Mouse (Mus musculus) c-Kit-positive CD71-negative TER-119-negative erythroid progenitor cells, embryonic 14.5 days (primary cell): Measurements from ENCODE around the gene Inpp5a.
"Not testable (repeated sequence)": the region's sequence is repeated elsewhere in the genome, so short reads cannot be mapped to it uniquely, and the experiment has no call there.

ENCODE experiments used
- DNase-seq: peaks from one replicate; pipeline ENCODE4 v3.0.0-alpha.2; 2013; ENCODE audit warnings: low read depth

The Inpp5a gene

GRCm38 (mm10) chr7:139399977-139400685, 11.2 kb downstream of the Inpp5a start:
- no peak for DNase-seq

DNA sequence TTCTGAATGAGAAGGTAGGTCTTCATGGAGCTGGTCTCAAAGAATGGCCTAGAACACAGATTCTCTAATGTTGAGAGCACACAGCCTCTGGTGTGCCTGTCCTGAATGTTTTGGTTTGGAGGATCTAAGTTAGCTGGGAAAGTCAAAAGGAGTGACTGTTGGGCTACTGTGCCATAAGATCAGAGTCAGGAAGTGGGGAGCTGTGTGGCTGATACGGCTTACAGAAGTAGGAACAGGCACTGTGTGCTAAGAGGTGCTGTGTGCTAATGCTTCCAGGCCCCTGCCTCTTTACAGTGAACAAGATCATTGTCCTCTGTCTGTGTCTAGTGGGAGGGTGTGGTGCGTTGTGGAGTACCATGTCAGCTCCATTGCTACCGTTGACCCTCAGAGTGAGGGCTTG, 12.0 kb downstream of the Inpp5a start:
- DNase-seq = no peak

- DNase-seq = no peak
These were observed 12.9 kb downstream of the Inpp5a start for GRCm38 (mm10) chr7:139401791-139402190.

DNA sequence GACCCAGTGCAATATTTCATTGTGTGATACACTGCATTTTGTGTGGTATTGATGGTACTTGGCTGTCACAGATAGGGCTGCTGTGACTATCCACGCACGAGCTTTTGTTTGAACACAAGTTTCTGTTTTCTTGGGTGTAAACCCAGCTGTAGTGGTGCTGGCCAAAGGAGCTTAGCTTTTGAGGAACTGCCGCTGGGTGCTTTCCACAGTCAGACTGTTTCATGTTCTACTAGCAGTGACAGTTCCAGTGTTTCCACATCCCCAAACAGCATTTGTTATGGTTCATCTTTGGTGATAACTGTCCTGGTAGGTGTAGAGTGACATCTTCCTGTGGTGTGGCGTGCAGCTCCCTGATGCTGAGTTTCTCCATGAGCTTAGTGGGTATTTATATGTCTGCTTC, 13.8 kb downstream of the Inpp5a start:
- no peak for DNase-seq

GRCm38 (mm10) chr7:139406581-139406980, 17.7 kb downstream of the Inpp5a start:
- no peak for DNase-seq

- no peak for DNase-seq
These were observed 19.1 kb downstream of the Inpp5a start for GRCm38 (mm10) chr7:139407966-139408365.

GRCm38 (mm10) chr7:139409903-139410302, 21.0 kb downstream of the Inpp5a start:
- DNase-seq = no peak

DNA sequence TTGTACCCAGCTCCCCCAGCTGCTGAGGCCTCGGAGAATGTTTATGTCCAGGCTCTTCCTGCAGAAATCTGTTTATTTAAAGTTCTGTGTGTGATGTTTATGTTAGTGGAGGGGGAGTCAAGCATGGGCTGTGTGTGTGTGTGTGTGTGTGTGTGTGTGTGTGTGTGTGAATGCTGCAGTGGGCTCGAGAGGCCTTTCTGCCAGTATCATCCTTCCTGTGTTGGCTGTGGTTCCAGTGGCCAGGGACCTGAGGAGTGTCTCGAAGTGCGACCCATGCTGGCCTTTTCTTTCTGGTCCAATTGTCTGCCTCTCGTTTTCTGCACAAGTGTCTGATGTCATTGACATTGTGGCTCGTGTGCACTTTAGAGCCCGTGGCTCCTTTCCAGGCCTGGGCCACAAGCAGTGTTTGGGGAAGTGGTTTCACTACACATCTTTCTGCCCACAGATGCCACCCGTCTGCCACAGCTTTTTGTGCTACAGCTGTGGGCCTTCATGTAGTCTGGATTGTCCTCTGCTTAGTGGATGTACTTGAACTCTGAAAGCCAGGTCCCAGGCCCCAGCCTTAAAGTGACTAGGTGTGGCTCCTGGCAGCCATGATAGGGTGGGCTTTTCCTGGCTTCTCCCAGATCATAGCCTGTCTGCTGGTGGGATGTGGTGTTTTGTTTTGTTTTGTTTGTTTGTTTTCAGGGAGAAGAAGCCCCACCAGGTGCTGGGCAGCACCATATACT, 23.5 kb downstream of the Inpp5a start:
- DNase-seq = no peak

DNA sequence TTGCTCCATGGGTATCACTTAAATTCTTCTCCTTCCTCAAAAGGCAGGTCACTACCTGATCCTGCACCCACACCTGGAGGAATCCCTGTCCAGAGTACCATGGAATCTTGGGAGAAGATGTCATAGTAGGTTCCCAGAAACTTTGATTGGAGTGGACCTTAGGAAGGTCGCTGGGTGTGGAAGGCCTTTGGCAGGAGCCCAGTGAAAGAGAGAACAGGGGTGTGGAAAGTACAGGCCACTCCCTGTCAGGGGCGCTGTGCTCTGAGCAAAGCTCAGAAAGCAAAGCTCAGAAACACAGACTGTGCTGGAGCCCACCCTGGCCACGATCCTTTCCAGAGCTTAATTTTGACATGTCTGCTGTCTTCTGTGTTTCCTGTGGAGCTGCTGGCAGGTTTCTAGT, 24.5 kb downstream of the Inpp5a start:
- DNase-seq = no peak

DNA sequence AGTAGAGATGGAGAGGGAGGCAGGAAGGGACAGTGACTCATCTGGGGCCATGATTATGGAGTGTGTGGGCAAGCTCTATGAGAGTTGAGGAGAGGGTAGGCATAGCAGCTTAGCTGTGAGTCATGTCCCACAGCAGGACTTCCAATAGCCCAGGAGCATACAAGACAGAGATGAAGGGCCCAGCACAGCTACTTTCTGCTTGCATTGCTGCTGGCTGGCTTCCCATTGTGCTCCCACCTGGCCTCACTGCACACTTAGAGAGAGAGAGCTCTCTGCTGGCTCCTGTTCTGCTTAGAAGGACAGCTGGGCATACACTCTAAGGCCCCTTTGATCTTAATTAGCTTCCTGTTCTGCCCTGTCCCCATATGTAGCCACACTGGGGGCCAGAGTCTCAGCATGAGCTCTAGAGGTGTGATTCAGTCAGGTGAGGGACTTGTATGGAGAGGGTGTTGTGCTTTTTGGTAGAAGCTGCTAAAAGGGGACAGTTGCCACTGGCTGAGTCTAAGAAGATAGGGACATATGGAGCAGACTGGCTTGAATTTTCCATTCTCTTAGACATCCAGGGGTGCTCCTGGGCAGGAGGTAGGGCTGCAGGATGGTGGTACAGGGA, 26.8 kb downstream of the Inpp5a start:
- DNase-seq = no peak

DNA sequence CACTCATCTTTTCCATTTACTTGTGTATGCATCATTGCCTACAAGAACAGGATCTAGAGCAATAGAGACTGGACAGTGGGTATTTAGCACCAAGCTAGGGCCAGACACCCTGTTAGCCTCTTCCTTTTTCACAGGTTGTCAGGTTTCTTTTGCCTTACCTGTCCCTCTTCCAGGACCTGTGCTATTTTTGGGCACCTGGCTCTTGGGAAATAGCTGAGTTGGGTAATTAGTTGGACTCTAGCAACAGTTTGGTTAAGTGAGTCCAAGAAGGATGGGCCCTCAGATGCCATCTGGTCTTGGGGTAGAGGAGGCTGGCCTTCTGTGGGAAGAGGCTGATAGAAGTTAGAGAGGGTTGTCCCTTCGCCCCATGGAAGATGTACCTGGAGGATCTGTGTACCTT, 29.5 kb downstream of the Inpp5a start:
- DNase-seq = no peak

DNA sequence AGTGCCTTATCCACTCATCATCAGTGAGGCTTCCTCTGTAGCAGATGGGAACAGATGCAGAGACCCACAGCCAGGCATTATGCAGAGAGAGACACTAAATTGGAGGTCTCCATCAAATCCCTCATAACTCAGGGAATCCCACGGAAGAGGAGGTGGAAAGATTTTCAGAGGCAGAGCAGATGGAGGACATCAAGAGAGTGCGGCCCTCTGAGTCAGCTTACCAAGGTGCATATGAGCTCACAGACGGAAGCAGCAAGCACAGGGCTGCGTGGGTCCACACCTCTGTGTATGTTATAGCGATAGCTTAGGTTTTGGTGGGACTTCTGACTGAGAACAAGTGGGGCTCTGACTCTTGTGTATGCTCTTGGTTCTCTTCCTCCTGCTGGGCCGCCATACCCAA, 33.9 kb downstream of the Inpp5a start:
- DNase-seq = no peak

DNA sequence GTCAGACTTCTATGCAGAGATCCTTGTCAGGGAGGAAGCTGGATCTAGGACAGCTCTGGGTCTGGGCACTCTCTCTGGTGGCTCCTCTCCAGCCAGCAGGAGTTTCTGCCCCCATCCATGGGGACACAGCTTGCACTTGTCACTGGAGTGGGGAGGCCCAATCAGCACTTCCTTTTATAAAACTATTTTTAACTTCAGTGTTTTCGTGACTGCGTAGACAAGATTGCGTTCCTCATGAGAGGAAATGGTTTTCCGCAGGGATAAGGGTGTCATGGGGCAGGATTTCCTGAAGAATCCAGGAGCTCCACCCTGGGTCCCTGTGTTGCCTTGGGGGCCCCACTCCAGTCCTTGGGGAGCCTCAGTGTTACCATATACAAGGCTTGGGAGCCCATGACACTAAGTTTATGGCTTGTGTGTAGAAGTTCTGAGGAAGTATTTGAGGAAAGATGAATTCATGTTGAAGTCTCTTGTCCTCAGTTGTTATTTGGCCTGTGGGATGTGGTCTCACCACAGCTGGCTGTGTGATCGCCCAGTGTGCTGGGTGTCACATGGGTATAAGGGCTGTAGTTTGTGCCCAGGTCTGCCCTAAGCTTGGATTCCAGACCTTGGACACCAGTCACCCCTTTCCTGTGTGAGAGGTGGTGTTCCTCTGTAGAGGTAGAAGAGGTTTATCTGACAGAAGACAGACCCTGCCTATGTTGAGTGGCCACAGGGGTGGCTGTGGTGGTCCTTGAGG, 45.4 kb downstream of the Inpp5a start:
- no peak for DNase-seq

GRCm38 (mm10) chr7:139434931-139435330, 46.0 kb downstream of the Inpp5a start:
- DNase-seq = not testable (repeated sequence)

- no peak for DNase-seq
These were observed 46.8 kb downstream of the Inpp5a start for GRCm38 (mm10) chr7:139435749-139436148.

GRCm38 (mm10) chr7:139436951-139437350, 48.0 kb downstream of the Inpp5a start:
- DNase-seq = no peak

- no peak for DNase-seq
These were observed 48.6 kb downstream of the Inpp5a start for GRCm38 (mm10) chr7:139437471-139437870.

DNA sequence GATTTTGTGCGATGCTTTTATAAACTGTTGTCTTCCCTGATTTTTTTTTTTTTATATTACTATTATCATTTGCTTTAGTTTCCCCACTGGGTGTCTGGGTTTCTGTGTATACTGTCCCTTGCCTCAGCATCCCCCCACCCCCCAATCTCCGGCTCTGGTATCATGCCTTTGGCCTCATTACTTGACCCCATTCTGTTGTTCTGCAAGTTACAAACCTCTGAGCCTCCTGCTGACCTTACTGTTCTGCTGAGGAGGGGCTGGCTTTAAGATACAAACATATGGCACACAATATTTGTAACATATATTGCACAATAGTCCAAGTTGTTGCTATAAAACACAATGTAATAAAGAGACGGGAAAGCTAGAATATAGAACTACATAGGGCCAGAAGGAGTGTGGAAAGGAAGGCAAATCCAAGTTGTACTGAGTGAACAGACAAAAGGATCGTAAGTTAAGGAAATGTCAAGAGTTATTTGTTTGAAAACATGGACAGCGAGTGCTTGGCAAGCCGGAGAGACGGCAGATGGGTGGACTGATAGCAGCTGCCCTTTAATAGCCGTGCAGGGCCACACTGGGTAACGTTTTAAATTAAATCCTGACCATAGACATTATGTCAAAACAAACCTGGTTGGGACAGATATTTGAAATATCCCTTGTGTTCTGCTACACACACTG, 49.2 kb downstream of the Inpp5a start:
- DNase-seq = no peak

GRCm38 (mm10) chr7:139438601-139438945, 49.7 kb downstream of the Inpp5a start:
- DNase-seq = no peak

- DNase-seq = no peak
These were observed 50.1 kb downstream of the Inpp5a start for GRCm38 (mm10) chr7:139439031-139439430.

DNA sequence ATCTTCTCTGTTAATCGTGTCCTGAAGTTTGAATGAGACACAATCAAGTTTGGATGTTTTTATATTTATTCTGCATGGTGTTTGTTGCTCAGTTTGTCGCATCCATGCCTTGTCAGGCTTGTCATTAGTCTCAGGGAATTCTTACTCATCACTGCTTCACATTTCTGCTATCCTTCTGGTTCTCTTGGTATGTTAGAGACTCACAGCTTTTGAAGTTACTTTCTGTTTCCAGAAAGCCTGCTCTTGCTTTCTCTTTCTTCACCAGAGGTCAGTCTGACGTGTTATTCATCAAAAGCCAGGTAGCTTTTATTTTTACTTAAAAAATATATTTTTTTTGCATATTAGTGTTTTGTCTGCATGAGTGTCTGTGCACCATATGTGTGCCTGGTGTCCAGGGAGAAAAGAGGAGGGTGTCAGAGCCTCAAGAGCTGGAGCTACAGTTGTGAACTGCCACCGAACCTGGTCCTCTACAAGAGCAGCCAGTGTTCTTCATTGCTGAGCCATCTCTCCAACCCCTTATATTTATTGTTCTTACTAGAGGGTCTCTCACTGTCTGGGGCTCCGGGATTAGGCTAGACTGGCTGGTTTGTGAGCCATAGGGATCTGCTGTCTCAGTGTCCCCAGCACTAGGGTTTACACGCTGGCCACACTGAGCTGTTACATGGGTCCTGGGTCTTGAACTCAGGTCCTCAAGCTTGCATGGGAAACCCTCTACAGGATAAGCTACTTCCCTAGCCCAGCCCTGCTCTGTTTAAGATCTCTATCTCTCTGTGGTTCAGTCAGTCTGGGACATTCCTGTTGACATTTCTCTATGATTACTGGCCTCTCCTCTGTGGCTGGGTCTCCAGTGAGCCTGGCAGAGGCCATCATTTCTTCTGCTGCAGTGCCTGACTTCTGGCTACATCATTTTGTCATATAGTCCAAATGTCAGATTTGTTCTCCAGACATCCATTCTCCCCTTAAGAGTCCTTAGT, 51.3 kb downstream of the Inpp5a start:
- no peak for DNase-seq
